Mouse (Mus musculus): ENCODE measurements at regions not wholly inside any gene's neighbourhood (a gene's known extent, or its start where the extent isn't known, plus 50 kb on each side); places are given as distances from the start of the nearest gene placed in this dataset.
"Not testable (repeated sequence)": the region's sequence is repeated elsewhere in the genome, so short reads cannot be mapped to it uniquely, and the experiment has no call there.

DNA sequence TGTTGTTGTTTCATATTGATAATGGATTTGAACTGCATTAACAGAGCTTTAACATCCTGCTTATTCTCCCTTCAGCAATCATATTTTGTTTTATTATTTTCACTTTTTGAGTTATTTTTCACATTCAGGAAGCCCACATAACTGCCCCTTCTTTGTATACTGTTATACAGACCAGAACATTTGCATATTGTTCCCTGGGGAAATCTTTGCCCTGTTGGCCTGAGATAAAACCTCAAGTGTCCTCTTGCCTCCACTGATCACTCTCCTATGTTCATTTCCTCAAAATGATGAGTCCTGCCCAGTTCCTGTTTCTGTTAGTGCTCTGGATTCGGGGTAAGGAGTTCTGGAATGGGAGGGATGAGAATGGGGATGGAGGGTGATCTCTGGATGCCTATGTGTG, 73.9 kb upstream of the Tacstd2 start:
- TF ChIP-seq GABPA (IDR thresholded peaks at IDR 0.05; ENCODE audit: insufficient replicate concordance, low read depth, low read length); ZC3H11A (IDR thresholded peaks at IDR 0.05; ENCODE audit: low read depth, low read length); JUND (conservative IDR thresholded peaks at IDR 0.05; ENCODE audit: low read depth, low read length); MYC (IDR thresholded peaks at IDR 0.05; ENCODE audit: low read depth, low read length); USF1 (IDR thresholded peaks at IDR 0.05; ENCODE audit: low read depth, low read length); SIN3A (IDR thresholded peaks at IDR 0.05; ENCODE audit: low read length); CHD2 (IDR thresholded peaks at IDR 0.05; ENCODE audit: low read length); MAX (IDR thresholded peaks at IDR 0.05; ENCODE audit: low read length); CTCF (conservative IDR thresholded peaks at IDR 0.05 in 1 of 2, IDR thresholded peaks at IDR 0.05 in 1 of 2; ENCODE audit: low read depth in 2 of 2, low read length in 2 of 2); POLR2A (IDR thresholded peaks at IDR 0.05; ENCODE audit: low read depth, low read length); E2F4 (IDR thresholded peaks at IDR 0.05; ENCODE audit: insufficient replicate concordance, low read depth, low read length); EP300 (IDR thresholded peaks at IDR 0.05; ENCODE audit: low read length); ETS1 (conservative IDR thresholded peaks at IDR 0.05; ENCODE audit: low read depth, low read length); USF2 (conservative IDR thresholded peaks at IDR 0.05; ENCODE audit: low read depth, low read length): not testable (repeated sequence)

Data from CH12.LX (cell line).